Mouse (Mus musculus) spleen, adult 10 weeks (tissue): ENCODE results near the gene Ddi1. TPM values are rescaled to one million over a fixed set of nuclear protein-coding genes. Genes with fewer than 3 reads are reported as not detected.

Source experiments
- polyA plus RNA-seq: library from polyadenylated mRNA; stranded (reverse); fragments of 350-450 nt; fragmentation: Illumina TruSeq; extraction: RNeasy Lipid Tissue Mini Kit (QIAGEN cat#74804); gene quantifications from one replicate; pipeline ENCODE4 v1.2.3, GENCODE M21; 2015; ENCODE audit warnings: low replicate concordance; ENCODE audit not compliant: insufficient read depth

Gene Ddi1
- polyA plus RNA-seq = not detected

GRCm38 (mm10) chr9:6269796-6270280 lies at the start of gene Ddi1:
Gene Ddi1 (minus strand): TSS chr9:6269846.

Other genes with a start within 250 kb of the Ddi1 start
- 3.4 TPM for gene Pdgfd, start 101.3 kb downstream of the Ddi1 start, polyA plus RNA-seq